Mouse (Mus musculus) testis, adult 2 months (tissue): ENCODE measurements around the gene Pkmyt1. TPM values are rescaled to one million over a fixed set of nuclear protein-coding genes. Genes with fewer than 3 reads are reported as not detected.

Experiments
- H3K27ac ChIP-seq: fragments of 200-500 bp; 2 replicates; pipeline ENCODE4 v1.5.1; 2012; ENCODE audit warnings: low read depth, low read length; ENCODE audit not compliant: control insufficient read depth, insufficient read depth
- H3K27me3 ChIP-seq: fragments of 200-500 bp; 2 replicates; pipeline ENCODE4 v1.6.1; 2012; ENCODE audit warnings: mild to moderate bottlenecking, low read length, moderate library complexity; ENCODE audit not compliant: control insufficient read depth, insufficient read depth
- H3K36me3 ChIP-seq: fragments of 200-500 bp; 2 replicates; pipeline ENCODE4 v1.6.1; 2012; ENCODE audit warnings: mild to moderate bottlenecking, low read length; ENCODE audit not compliant: control insufficient read depth, insufficient read depth
- H3K4me1 ChIP-seq: fragments of 200-500 bp; 2 replicates; pipeline ENCODE4 v1.6.1; 2012; ENCODE audit warnings: low read length; ENCODE audit not compliant: control insufficient read depth, insufficient read depth
- H3K4me3 ChIP-seq: fragments of 200-500 bp; 2 replicates; pipeline ENCODE4 v1.5.1; 2012; ENCODE audit warnings: low read depth, mild to moderate bottlenecking, low read length, moderate library complexity, mixed read lengths; ENCODE audit not compliant: control insufficient read depth
- CTCF ChIP-seq: fragments of 200-500 bp; IDR thresholded peaks from 2 replicates; pipeline ENCODE4 v1.5.1; 2012; ENCODE audit warnings: low read depth, mild to moderate bottlenecking, inconsistent platforms, low read length, moderate library complexity; ENCODE audit not compliant: control insufficient read depth, insufficient read depth, insufficient replicate concordance
- POLR2A ChIP-seq: fragments of 200-500 bp; IDR thresholded peaks from 2 replicates; pipeline ENCODE4 v1.6.1; 2012; ENCODE audit warnings: low read depth, mild to moderate bottlenecking, inconsistent platforms, low read length, moderate library complexity; ENCODE audit not compliant: control insufficient read depth
- polyA plus RNA-seq: library from polyadenylated mRNA; depleted of rRNA; stranded (reverse); fragments of >200 nt; gene quantifications from 2 replicates; pipeline ENCODE4 v1.2.3, GENCODE M21; 2012

Gene Pkmyt1
- polyA plus RNA-seq, 1 experiment = 88.6 TPM

GRCm38 (mm10) chr17:23740598-23741021 lies 14.5 kb downstream of the Pkmyt1 start, which contains the start of gene Paqr4:
TSS of gene Paqr4 (minus strand) at chr17:23740867.
- no peaks in the 10 kb centered on the region for H3K36me3 ChIP-seq
- peak within 1 kb of the TSS; percentile 74 for H3K4me3 ChIP-seq
- H3K4me1 ChIP-seq = peaks cover 35% of the 10 kb centered on the region
- H3K27me3 ChIP-seq = 0 out of 2 replicates have a peak, but pooled peaks cover 4% of the 10 kb centered on the region
- no peak for TF ChIP-seq POLR2A
- H3K27ac ChIP-seq = no peak within 1 kb of the TSS

GRCm38 (mm10) chr17:23741359-23742209 lies 15.4 kb downstream of the Pkmyt1 start:
- Histone ChIP-seq H3K36me3 (no peaks in the 10 kb centered on the region), H3K27me3 (0 out of 2 replicates have a peak, but pooled peaks cover 4% of the 10 kb centered on the region), H3K4me3 (no peak overlapping the region), H3K27ac (no peak overlapping the region), H3K4me1 (peaks cover 37% of the 10 kb centered on the region)
- no peak for TF ChIP-seq POLR2A
- no peak for TF ChIP-seq CTCF

- H3K27ac ChIP-seq = no peak overlapping the region
- 0 out of 2 replicates have a peak, but pooled peaks cover 4% of the 10 kb centered on the region for H3K27me3 ChIP-seq
- H3K4me1 ChIP-seq = peaks cover 37% of the 10 kb centered on the region
- H3K4me3 ChIP-seq = peak overlapping the region; percentile 9
- TF ChIP-seq CTCF = no peak
- no peak for TF ChIP-seq POLR2A
- no peaks in the 10 kb centered on the region for H3K36me3 ChIP-seq
Measured at GRCm38 (mm10) chr17:23742210-23742793, 16.2 kb downstream of the Pkmyt1 start.

GRCm38 (mm10) chr17:23742941-23743340 lies 16.8 kb downstream of the Pkmyt1 start:
- TF ChIP-seq CTCF = no peak
- peak overlapping the region; percentile 9 for H3K4me3 ChIP-seq
- no peaks in the 10 kb centered on the region for H3K36me3 ChIP-seq
- 0 out of 2 replicates have a peak, but pooled peaks cover 4% of the 10 kb centered on the region for H3K27me3 ChIP-seq
- no peak overlapping the region for H3K27ac ChIP-seq
- H3K4me1 ChIP-seq = peaks cover 37% of the 10 kb centered on the region

GRCm38 (mm10) chr17:23744076-23744475 lies 17.9 kb downstream of the Pkmyt1 start:
- no peak overlapping the region for H3K27ac ChIP-seq
- 0 out of 2 replicates have a peak, but pooled peaks cover 4% of the 10 kb centered on the region for H3K27me3 ChIP-seq
- TF ChIP-seq CTCF (no peak), POLR2A (no peak)
- no peaks in the 10 kb centered on the region for H3K36me3 ChIP-seq
- H3K4me3 ChIP-seq = no peak overlapping the region
- peaks cover 37% of the 10 kb centered on the region for H3K4me1 ChIP-seq

GRCm38 (mm10) chr17:23744651-23745050 lies 18.5 kb downstream of the Pkmyt1 start:
- H3K27ac ChIP-seq = no peak overlapping the region
- 0 out of 2 replicates have a peak, but pooled peaks cover 4% of the 10 kb centered on the region for H3K27me3 ChIP-seq

More at GRCm38 (mm10) chr17:23744651-23745050, 18.5 kb downstream of the Pkmyt1 start:
- H3K4me1 ChIP-seq = peaks cover 33% of the 10 kb centered on the region
- no peak overlapping the region for H3K4me3 ChIP-seq
- TF ChIP-seq CTCF (no peak), POLR2A (no peak)
- H3K36me3 ChIP-seq = no peaks in the 10 kb centered on the region
